Mouse (Mus musculus) embryonic facial prominence, embryonic 15.5 days (tissue): ENCODE data around the gene Rpgrip1l. TPM values are rescaled to one million over a fixed set of nuclear protein-coding genes. Genes with fewer than 3 reads are reported as not detected.

Experiments
- ATAC-seq: fragments of 200-750 bp; cut with Nextera tagmentation; 2 replicates; pipeline ENCODE4 v1.8.0; 2017; ENCODE audit warnings: low read depth, moderate TSS enrichment; ENCODE audit not compliant: insufficient number of reproducible peaks, low FRiP score, low TSS enrichment
- H3K27ac ChIP-seq: fragments of 300-500 bp; sonication (generic); replicated peaks from 2 replicates; pipeline ENCODE4 v1.5.1; 2015; ENCODE audit warnings: mild to moderate bottlenecking, inconsistent platforms
- H3K27me3 ChIP-seq: fragments of 300-500 bp; sonication (generic); 2 replicates; pipeline ENCODE4 v1.6.1; 2015; ENCODE audit warnings: inconsistent platforms
- H3K36me3 ChIP-seq: fragments of 300-500 bp; sonication (generic); 2 replicates; pipeline ENCODE4 v1.6.1; 2015; ENCODE audit warnings: mild to moderate bottlenecking, inconsistent platforms
- H3K4me1 ChIP-seq: fragments of 300-500 bp; sonication (generic); 2 replicates; pipeline ENCODE4 v1.6.1; 2015; ENCODE audit warnings: inconsistent platforms
- H3K4me2 ChIP-seq: fragments of 300-500 bp; sonication (generic); replicated peaks from 2 replicates; pipeline ENCODE4 v1.6.1; 2015; ENCODE audit warnings: mild to moderate bottlenecking, inconsistent platforms
- H3K4me3 ChIP-seq: fragments of 300-500 bp; sonication (generic); replicated peaks from 2 replicates; pipeline ENCODE4 v1.5.1; 2015; ENCODE audit warnings: mild to moderate bottlenecking, inconsistent platforms
- H3K9ac ChIP-seq: fragments of 300-500 bp; sonication (generic); 2 replicates; pipeline ENCODE4 v1.6.1; 2015; ENCODE audit warnings: inconsistent platforms
- H3K9me3 ChIP-seq: fragments of 300-500 bp; sonication (generic); replicated peaks from 2 replicates; pipeline ENCODE4 v1.6.1; 2016; ENCODE audit warnings: inconsistent platforms
- WGBS: fragments of 180-500 bp; shearing (Covaris S2); methylation state at CpG from one replicate; pipeline ENCODE4 v1.1.7; 2015; 5-methylcytosine and 5-hydroxymethylcytosine counted together
- polyA plus RNA-seq: library from polyadenylated mRNA; unstranded; fragments of >200 nt; fragmentation: Nextera tagmentation; extraction: Ambion mirVana; gene quantifications from 2 replicates; pipeline ENCODE4 v1.2.1, GENCODE M21; 2015

Gene Rpgrip1l
- polyA plus RNA-seq, 1 experiment from 2014 or later: 14.8 TPM

GRCm38 (mm10) chr8:91269374-91269958, 43.6 kb downstream of the Rpgrip1l start:
- Histone ChIP-seq H3K4me1 (no peaks in the 10 kb centered on the region), H3K9ac (no peak overlapping the region), H3K9me3 (no peaks in the 10 kb centered on the region), H3K27ac (no peak overlapping the region), H3K4me2 (no peak overlapping the region), H3K36me3 (peaks cover 10% of the 10 kb centered on the region; the same call in 1 of the 2 replicates), H3K4me3 (no peak overlapping the region), H3K27me3 (no peaks in the 10 kb centered on the region)
- 63% methylated on average over 2 of the region's 2 CpGs for WGBS
- ATAC-seq: no peak

GRCm38 (mm10) chr8:91264564-91264963, 48.5 kb downstream of the Rpgrip1l start:
- H3K27ac ChIP-seq: no peak overlapping the region
- no peaks in the 10 kb centered on the region for H3K9me3 ChIP-seq
- 0 out of 2 replicates have a peak, but pooled peaks cover 3% of the 10 kb centered on the region for H3K4me1 ChIP-seq
- H3K9ac ChIP-seq: no peak overlapping the region
- peaks cover 10% of the 10 kb centered on the region; the same call in 1 of the 2 replicates for H3K36me3 ChIP-seq
- no peak for ATAC-seq
- H3K27me3 ChIP-seq: no peaks in the 10 kb centered on the region
- H3K4me3 ChIP-seq: no peak overlapping the region
- no peak overlapping the region for H3K4me2 ChIP-seq

GRCm38 (mm10) chr8:91263939-91264338, 49.1 kb downstream of the Rpgrip1l start:
- ATAC-seq: peak; percentile 19; the same call in 1 of the 2 replicates
- Histone ChIP-seq H3K27ac (no peak overlapping the region), H3K9me3 (no peaks in the 10 kb centered on the region), H3K4me3 (no peak overlapping the region), H3K9ac (no peak overlapping the region), H3K4me1 (0 out of 2 replicates have a peak, but pooled peaks cover 3% of the 10 kb centered on the region), H3K4me2 (no peak overlapping the region), H3K27me3 (no peaks in the 10 kb centered on the region), H3K36me3 (peaks cover 10% of the 10 kb centered on the region; the same call in 1 of the 2 replicates)
- 63% methylated on average over 3 of the region's 3 CpGs for WGBS

- 90% methylated on average over 2 of the region's 2 CpGs for WGBS
- Histone ChIP-seq H3K4me2 (no peak overlapping the region), H3K4me3 (no peak overlapping the region), H3K36me3 (0 out of 2 replicates have a peak, but pooled peaks cover 2% of the 10 kb centered on the region), H3K27ac (no peak overlapping the region), H3K9me3 (no peaks in the 10 kb centered on the region), H3K4me1 (0 out of 2 replicates have a peak, but pooled peaks cover 3% of the 10 kb centered on the region), H3K27me3 (no peaks in the 10 kb centered on the region), H3K9ac (no peak overlapping the region)
- no peak for ATAC-seq
These were observed 51.5 kb downstream of the Rpgrip1l start for GRCm38 (mm10) chr8:91261598-91261997.

GRCm38 (mm10) chr8:91250966-91251365, 62.1 kb downstream of the Rpgrip1l start:
- H3K27ac ChIP-seq: no peak overlapping the region
- 87% methylated on average over 6 of the region's 6 CpGs for WGBS
- H3K9ac ChIP-seq: no peak overlapping the region
- no peaks in the 10 kb centered on the region for H3K9me3 ChIP-seq
- no peaks in the 10 kb centered on the region for H3K4me1 ChIP-seq
- no peak overlapping the region for H3K4me2 ChIP-seq
- H3K27me3 ChIP-seq: no peaks in the 10 kb centered on the region
- ATAC-seq: no peak
- no peak overlapping the region for H3K4me3 ChIP-seq
- H3K36me3 ChIP-seq: 0 out of 2 replicates have a peak, but pooled peaks cover 5% of the 10 kb centered on the region

GRCm38 (mm10) chr8:91249758-91250466, 63.1 kb downstream of the Rpgrip1l start:
- ATAC-seq: no peak
- WGBS: 91% methylated on average over 9 of the region's 9 CpGs

GRCm38 (mm10) chr8:91245821-91246454, 67.1 kb downstream of the Rpgrip1l start:
- Histone ChIP-seq H3K36me3 (no peaks in the 10 kb centered on the region), H3K4me2 (no peak overlapping the region), H3K27me3 (no peaks in the 10 kb centered on the region), H3K9me3 (no peaks in the 10 kb centered on the region), H3K4me3 (no peak overlapping the region), H3K27ac (no peak overlapping the region), H3K4me1 (no peaks in the 10 kb centered on the region), H3K9ac (no peak overlapping the region)
- WGBS: 76% methylated on average over 4 of the region's 4 CpGs
- no peak for ATAC-seq

More at GRCm38 (mm10) chr8:91249758-91250466, 63.1 kb downstream of the Rpgrip1l start:
- H3K27me3 ChIP-seq: no peaks in the 10 kb centered on the region
- H3K27ac ChIP-seq: no peak overlapping the region
- 0 out of 2 replicates have a peak, but pooled peaks cover 5% of the 10 kb centered on the region for H3K36me3 ChIP-seq
- no peaks in the 10 kb centered on the region for H3K9me3 ChIP-seq
- no peaks in the 10 kb centered on the region for H3K4me1 ChIP-seq
- no peak overlapping the region for H3K4me2 ChIP-seq
- no peak overlapping the region for H3K9ac ChIP-seq
- H3K4me3 ChIP-seq: no peak overlapping the region

GRCm38 (mm10) chr8:91242721-91243120, 70.3 kb downstream of the Rpgrip1l start:
- Histone ChIP-seq H3K36me3 (no peaks in the 10 kb centered on the region), H3K4me1 (no peaks in the 10 kb centered on the region), H3K4me2 (no peak overlapping the region), H3K4me3 (no peak overlapping the region), H3K9me3 (no peaks in the 10 kb centered on the region), H3K27me3 (no peaks in the 10 kb centered on the region), H3K27ac (no peak overlapping the region), H3K9ac (no peak overlapping the region)
- WGBS: 72% methylated on average over 1 of the region's 1 CpGs
- no peak for ATAC-seq

- no peaks in the 10 kb centered on the region for H3K4me1 ChIP-seq
- ATAC-seq: no peak
- H3K9me3 ChIP-seq: no peaks in the 10 kb centered on the region
- no peaks in the 10 kb centered on the region for H3K36me3 ChIP-seq
- no peak overlapping the region for H3K9ac ChIP-seq
- no peak overlapping the region for H3K27ac ChIP-seq
- H3K4me3 ChIP-seq: no peak overlapping the region
- no peaks in the 10 kb centered on the region for H3K27me3 ChIP-seq
- 69% methylated on average over 8 of the region's 8 CpGs for WGBS
- H3K4me2 ChIP-seq: no peak overlapping the region
These were observed 71.1 kb downstream of the Rpgrip1l start for GRCm38 (mm10) chr8:91241873-91242519.

- H3K27me3 ChIP-seq: no peaks in the 10 kb centered on the region
- H3K27ac ChIP-seq: no peak overlapping the region
- H3K4me1 ChIP-seq: no peaks in the 10 kb centered on the region
- ATAC-seq: no peak
- no peaks in the 10 kb centered on the region for H3K9me3 ChIP-seq
- no peak overlapping the region for H3K9ac ChIP-seq
- WGBS: 63% methylated on average over 5 of the region's 5 CpGs
- H3K36me3 ChIP-seq: no peaks in the 10 kb centered on the region
- H3K4me2 ChIP-seq: no peak overlapping the region
- no peak overlapping the region for H3K4me3 ChIP-seq
These were observed 71.7 kb downstream of the Rpgrip1l start for GRCm38 (mm10) chr8:91241371-91241770.

GRCm38 (mm10) chr8:91237191-91237590, 75.9 kb downstream of the Rpgrip1l start:
- no peak overlapping the region for H3K9ac ChIP-seq
- no peaks in the 10 kb centered on the region for H3K27me3 ChIP-seq
- no peaks in the 10 kb centered on the region for H3K9me3 ChIP-seq
- H3K27ac ChIP-seq: no peak overlapping the region
- WGBS: 58% methylated on average over 2 of the region's 2 CpGs
- H3K4me2 ChIP-seq: no peak overlapping the region
- H3K36me3 ChIP-seq: peaks cover 2% of the 10 kb centered on the region; the same call in 1 of the 2 replicates
- ATAC-seq: no peak
- H3K4me3 ChIP-seq: no peak overlapping the region
- no peaks in the 10 kb centered on the region for H3K4me1 ChIP-seq
